Mouse (Mus musculus): ENCODE data around the gene Slc1a7. TPM values are rescaled to one million over a fixed set of nuclear protein-coding genes. Genes with fewer than 3 reads are reported as not detected.

The Slc1a7 gene
- polyA plus RNA-seq, 1 experiment from 2014 or later, result not detected

GRCm38 (mm10) chr4:108015067-108015765 lies 47.1 kb downstream of the Slc1a7 start:
- H3K4me3 ChIP-seq (replicated peaks), result no peak overlapping the region
- WGBS (ENCODE audit: insufficient replicate concordance), result 40% methylated on average over 14 of the region's 14 CpGs
- H3K27ac ChIP-seq, result no peak overlapping the region
- peak; percentile 44 for DNase-seq
- H3K9ac ChIP-seq, result no peak overlapping the region
- ATAC-seq (ENCODE audit: low read depth), result peak; percentile 56
- no peaks in the 10 kb centered on the region; the same call in 1 of the 2 replicates for H3K4me1 ChIP-seq (replicated peaks)
- no peaks in the 10 kb centered on the region for H3K9me3 ChIP-seq (replicated peaks)
- no peaks in the 10 kb centered on the region for H3K27me3 ChIP-seq
- H3K4me2 ChIP-seq, result no peak overlapping the region
- H3K36me3 ChIP-seq, result no peaks in the 10 kb centered on the region

GRCm38 (mm10) chr4:108016321-108016720 lies 48.2 kb downstream of the Slc1a7 start:
- Histone ChIP-seq H3K27me3 (no peaks in the 10 kb centered on the region), H3K36me3 (no peaks in the 10 kb centered on the region), H3K9me3 (replicated peaks) (no peaks in the 10 kb centered on the region), H3K4me1 (replicated peaks) (no peaks in the 10 kb centered on the region; the same call in 1 of the 2 replicates), H3K27ac (no peak overlapping the region), H3K4me3 (replicated peaks) (no peak overlapping the region), H3K4me2 (no peak overlapping the region), H3K9ac (no peak overlapping the region)
- ATAC-seq (ENCODE audit: low read depth) (no peak), DNase-seq (no peak)
- WGBS (ENCODE audit: insufficient replicate concordance), result 65% methylated on average over 3 of the region's 3 CpGs

GRCm38 (mm10) chr4:108017839-108018238 lies 49.7 kb downstream of the Slc1a7 start:
- no peak overlapping the region for H3K9ac ChIP-seq
- no peak overlapping the region for H3K4me3 ChIP-seq (replicated peaks)
- DNase-seq (no peak), ATAC-seq (ENCODE audit: low read depth) (no peak)
- H3K4me2 ChIP-seq, result no peak overlapping the region
- H3K36me3 ChIP-seq, result no peaks in the 10 kb centered on the region
- no peak overlapping the region for H3K27ac ChIP-seq
- H3K9me3 ChIP-seq (replicated peaks), result no peaks in the 10 kb centered on the region
- H3K4me1 ChIP-seq (replicated peaks), result no peaks in the 10 kb centered on the region; the same call in 1 of the 2 replicates
- 66% methylated on average over 7 of the region's 7 CpGs for WGBS (ENCODE audit: insufficient replicate concordance)
- H3K27me3 ChIP-seq, result no peaks in the 10 kb centered on the region

- WGBS (ENCODE audit: insufficient replicate concordance), result 50% methylated on average over 10 of the region's 10 CpGs
- Histone ChIP-seq H3K9me3 (replicated peaks) (no peaks in the 10 kb centered on the region), H3K4me2 (no peak overlapping the region), H3K36me3 (no peaks in the 10 kb centered on the region), H3K4me3 (replicated peaks) (no peak overlapping the region), H3K27ac (no peak overlapping the region), H3K4me1 (replicated peaks) (no peaks in the 10 kb centered on the region; the same call in 1 of the 2 replicates), H3K27me3 (no peaks in the 10 kb centered on the region), H3K9ac (no peak overlapping the region)
- ATAC-seq (ENCODE audit: low read depth) (no peak), DNase-seq (no peak)
Observed at GRCm38 (mm10) chr4:108018241-108018923, 50.2 kb downstream of the Slc1a7 start.

- ATAC-seq (ENCODE audit: low read depth) (no peak), DNase-seq (no peak)
- Histone ChIP-seq H3K4me3 (replicated peaks) (no peak overlapping the region), H3K9me3 (replicated peaks) (no peaks in the 10 kb centered on the region), H3K4me1 (replicated peaks) (peaks cover 2% of the 10 kb centered on the region; the same call in 1 of the 2 replicates), H3K27ac (no peak overlapping the region), H3K36me3 (no peaks in the 10 kb centered on the region), H3K27me3 (no peaks in the 10 kb centered on the region), H3K4me2 (no peak overlapping the region), H3K9ac (no peak overlapping the region)
- WGBS (ENCODE audit: insufficient replicate concordance), result 45% methylated on average over 14 of the region's 14 CpGs
Observed at GRCm38 (mm10) chr4:108018961-108019921, 51.1 kb downstream of the Slc1a7 start.

- Histone ChIP-seq H3K4me3 (replicated peaks) (no peak overlapping the region), H3K36me3 (no peaks in the 10 kb centered on the region), H3K9me3 (replicated peaks) (no peaks in the 10 kb centered on the region), H3K9ac (no peak overlapping the region), H3K27ac (no peak overlapping the region), H3K4me2 (no peak overlapping the region), H3K27me3 (no peaks in the 10 kb centered on the region), H3K4me1 (replicated peaks) (peaks cover 11% of the 10 kb centered on the region)
- 63% methylated on average over 6 of the region's 6 CpGs for WGBS (ENCODE audit: insufficient replicate concordance)
- no peak for DNase-seq
- no peak for ATAC-seq (ENCODE audit: low read depth)
Observed at GRCm38 (mm10) chr4:108020178-108020577, 52.0 kb downstream of the Slc1a7 start.

GRCm38 (mm10) chr4:108023186-108023585 lies 55.1 kb downstream of the Slc1a7 start:
- no peak overlapping the region for H3K9ac ChIP-seq
- DNase-seq (no peak), ATAC-seq (ENCODE audit: low read depth) (no peak)
- H3K36me3 ChIP-seq, result no peaks in the 10 kb centered on the region
- H3K4me3 ChIP-seq (replicated peaks), result no peak overlapping the region
- H3K4me2 ChIP-seq, result no peak overlapping the region
- H3K9me3 ChIP-seq (replicated peaks), result no peaks in the 10 kb centered on the region
- H3K4me1 ChIP-seq (replicated peaks), result peaks cover 41% of the 10 kb centered on the region
- H3K27me3 ChIP-seq, result no peaks in the 10 kb centered on the region
- H3K27ac ChIP-seq, result no peak overlapping the region
- WGBS (ENCODE audit: insufficient replicate concordance), result 63% methylated on average over 4 of the region's 4 CpGs

GRCm38 (mm10) chr4:108024641-108025040 lies 56.5 kb downstream of the Slc1a7 start:
- H3K4me1 ChIP-seq (replicated peaks), result peaks cover 41% of the 10 kb centered on the region
- no peak for DNase-seq
- no peaks in the 10 kb centered on the region for H3K9me3 ChIP-seq (replicated peaks)
- no peak for ATAC-seq (ENCODE audit: low read depth)
- H3K27ac ChIP-seq, result no peak overlapping the region
- 81% methylated on average over 5 of the region's 5 CpGs for WGBS (ENCODE audit: insufficient replicate concordance)
- no peak overlapping the region for H3K4me2 ChIP-seq
- H3K4me3 ChIP-seq (replicated peaks), result no peak overlapping the region
- H3K36me3 ChIP-seq, result no peaks in the 10 kb centered on the region
- H3K9ac ChIP-seq, result no peak overlapping the region
- H3K27me3 ChIP-seq, result peaks cover 13% of the 10 kb centered on the region

GRCm38 (mm10) chr4:108025269-108025668 lies 57.1 kb downstream of the Slc1a7 start:
- 9% methylated on average over 10 of the region's 10 CpGs for WGBS (ENCODE audit: insufficient replicate concordance)
- Histone ChIP-seq H3K27ac (peak overlapping the region; percentile 69), H3K4me1 (replicated peaks) (peaks cover 41% of the 10 kb centered on the region), H3K27me3 (peaks cover 19% of the 10 kb centered on the region), H3K9me3 (replicated peaks) (no peaks in the 10 kb centered on the region), H3K9ac (peak overlapping the region; percentile 49; the same call in 1 of the 2 replicates), H3K4me2 (peak overlapping the region; percentile 60), H3K4me3 (replicated peaks) (peak overlapping the region; percentile 36), H3K36me3 (no peaks in the 10 kb centered on the region)
- peak; percentile 62 for DNase-seq
- peak; percentile 69 for ATAC-seq (ENCODE audit: low read depth)

GRCm38 (mm10) chr4:108026193-108026592 lies 58.1 kb downstream of the Slc1a7 start:
- peak; percentile 87 for ATAC-seq (ENCODE audit: low read depth)
- H3K27ac ChIP-seq, result peak overlapping the region; percentile 57
- WGBS (ENCODE audit: insufficient replicate concordance), result 14% methylated on average over 3 of the region's 3 CpGs

More at GRCm38 (mm10) chr4:108026193-108026592, 58.1 kb downstream of the Slc1a7 start:
- Histone ChIP-seq H3K4me2 (peak overlapping the region; percentile 60), H3K4me1 (replicated peaks) (peaks cover 45% of the 10 kb centered on the region), H3K36me3 (no peaks in the 10 kb centered on the region), H3K9me3 (replicated peaks) (no peaks in the 10 kb centered on the region), H3K4me3 (replicated peaks) (no peak overlapping the region), H3K27me3 (peaks cover 29% of the 10 kb centered on the region), H3K9ac (no peak overlapping the region)
- peak; percentile 51 for DNase-seq

All from liver, embryonic 13.5 days (tissue).